Mouse (Mus musculus) left cerebral cortex, postnatal 10 days (tissue): ENCODE data around the gene Casr. TPM values are rescaled to one million over a fixed set of nuclear protein-coding genes. Genes with fewer than 3 reads are reported as not detected.

Experiments used
- DNase-seq, 2 experiments: peaks; one replicate each; pipeline ENCODE4 v3.0.0; 2021 to 2022; ENCODE audit warnings: low spot score in 2 of 2, mixed read lengths in 1 of 2; ENCODE audit errors: extremely low spot score in 1 of 2
- intact Hi-C: fragments of 180-260 bp; cut with DNase I; formaldehyde crosslinking; loops from one replicate; pipeline ENCODE4 v1.15.1; 2025
- total RNA-seq, 2 experiments: library from RNA; stranded (reverse); gene quantifications; 2 replicates each; pipeline ENCODE4 v1.2.3; 2021

Casr gene
- total RNA-seq, 2 experiments from 2014 or later: 2.4 to 3.1 TPM

DNA sequence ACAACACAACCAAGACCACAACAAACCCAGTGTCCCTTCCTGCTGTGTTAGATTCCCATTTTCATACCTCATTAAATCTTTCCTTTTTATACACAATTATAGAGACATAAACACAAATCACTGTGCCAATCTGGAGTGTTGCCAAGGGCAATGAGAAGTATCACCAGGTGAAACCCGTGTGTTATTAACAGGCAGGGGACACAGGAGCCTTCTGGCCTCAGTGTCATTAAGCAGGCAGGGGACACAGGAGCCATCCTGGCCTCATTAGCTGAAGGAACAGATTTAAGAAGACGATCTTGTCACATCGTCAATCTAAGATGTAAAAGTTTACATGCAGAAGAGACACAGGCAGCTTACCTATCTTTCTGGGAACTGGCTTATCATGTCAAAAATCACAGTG is 33.1 kb downstream of the Casr start:
- DNase-seq: no peak
- intact Hi-C loops: no loop called here

DNA sequence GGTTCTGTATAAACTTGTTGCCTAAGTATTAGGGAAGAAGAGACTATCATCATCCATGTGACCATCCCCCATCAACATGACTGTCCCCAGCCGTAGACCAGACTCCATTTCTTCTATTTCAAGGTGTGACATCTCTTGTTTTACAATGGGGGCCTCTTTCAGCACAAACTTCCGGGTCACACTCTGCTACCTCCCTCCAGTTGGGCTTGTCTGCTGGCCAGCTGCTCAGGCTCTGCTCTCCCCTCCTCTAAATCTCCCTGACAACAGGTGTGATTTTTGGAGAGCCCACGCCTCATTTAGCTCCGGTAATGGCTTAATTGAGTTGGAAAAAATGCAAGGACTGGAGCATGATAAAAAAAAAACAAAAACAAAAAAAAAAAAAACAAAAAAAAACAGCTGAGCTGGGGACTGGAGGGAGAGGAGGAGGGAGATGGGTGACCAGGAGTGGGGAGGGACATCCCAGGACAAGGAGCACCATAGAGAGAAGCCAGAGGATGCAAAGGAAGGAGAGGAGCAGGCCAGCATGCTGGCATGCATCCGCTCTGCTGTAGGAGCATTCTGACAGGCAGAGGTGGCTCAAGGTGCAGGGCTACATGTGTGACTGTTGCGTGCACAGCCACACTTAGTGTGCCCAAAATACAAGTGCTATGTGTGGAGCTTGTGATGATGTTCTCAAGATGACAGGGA is 35.2 kb downstream of the Casr start:
- intact Hi-C loops: no loop called here
- no peak for DNase-seq

DNA sequence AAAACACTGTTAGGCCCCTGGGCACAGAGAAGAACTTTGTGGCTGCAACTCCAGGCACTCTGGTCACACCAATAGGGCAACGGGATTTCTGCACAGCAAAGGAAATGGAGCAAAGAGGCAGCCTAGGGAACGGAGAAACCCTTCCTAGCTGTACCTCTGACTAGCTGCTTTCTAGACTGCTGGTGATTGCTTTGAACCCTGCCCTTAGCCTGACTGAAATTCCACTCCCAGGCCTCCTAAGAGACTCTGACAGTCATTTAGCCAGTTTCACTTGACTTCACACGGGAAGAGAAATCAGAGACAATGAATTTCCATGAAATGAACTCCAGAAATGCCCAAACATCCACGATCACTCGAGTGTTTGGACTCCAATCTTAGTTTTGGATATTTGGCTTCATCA is 38.8 kb downstream of the Casr start:
- intact Hi-C loops: no loop called here
- DNase-seq: no peak

DNA sequence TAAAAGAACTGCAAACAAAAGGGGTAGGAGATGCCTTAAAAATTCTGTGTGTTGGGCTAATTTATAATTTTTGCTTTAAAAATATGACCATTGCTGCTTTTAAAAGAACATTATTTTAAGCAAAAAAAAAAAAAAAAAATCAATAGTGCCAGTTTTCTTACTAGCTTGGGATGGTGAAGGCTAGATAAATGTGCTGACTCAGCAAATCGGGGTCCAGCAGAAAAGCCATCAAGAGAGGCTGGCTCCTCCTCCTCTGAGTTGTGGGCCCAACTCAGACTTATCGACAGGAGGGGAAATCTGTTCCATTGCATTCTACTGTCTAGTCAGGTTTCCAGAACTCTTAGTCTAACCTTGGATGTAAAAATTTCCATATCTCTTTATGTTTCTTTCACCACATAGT is 45.6 kb downstream of the Casr start:
- intact Hi-C loops: no loop called here
- no peak for DNase-seq

DNA sequence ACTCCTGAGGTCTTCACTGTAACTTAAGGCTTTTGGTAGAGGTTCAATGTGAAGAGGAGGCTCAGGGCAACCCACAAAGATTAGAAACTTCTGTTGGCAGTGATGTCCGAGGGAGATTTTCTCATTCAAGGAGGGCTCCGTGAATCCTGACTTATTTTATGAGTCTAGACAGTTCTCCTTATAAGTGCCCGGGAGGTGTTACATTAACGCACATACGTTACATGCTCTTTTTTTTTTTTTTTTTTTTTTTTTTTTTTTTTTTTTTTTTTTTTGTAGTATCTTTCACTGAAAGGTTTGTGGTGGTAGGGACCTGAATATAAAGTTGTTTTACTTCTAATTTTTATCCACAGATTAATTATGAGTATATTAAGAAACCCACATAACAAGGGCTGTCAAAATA is 54.6 kb downstream of the Casr start:
- intact Hi-C loops: no loop called here
- no peak for DNase-seq

DNA sequence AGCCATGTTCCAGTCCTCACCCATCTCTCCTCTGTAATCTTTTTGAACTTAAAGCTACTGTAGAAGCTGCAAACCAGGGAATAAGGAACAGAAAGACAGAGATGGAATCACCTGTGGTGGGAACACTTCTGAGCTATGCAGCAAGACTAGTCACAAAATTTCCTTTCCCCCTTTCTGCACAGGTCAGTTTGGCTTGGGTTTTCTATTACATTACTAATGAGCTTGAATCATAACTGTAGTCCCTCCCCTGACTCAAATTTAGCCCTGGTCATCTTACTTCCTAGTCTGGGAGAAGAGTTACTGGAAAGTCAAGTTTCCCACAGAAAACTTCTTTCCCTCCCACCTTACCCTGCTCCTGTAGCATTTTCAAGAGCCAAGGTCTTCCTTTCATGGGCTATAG is 55.1 kb downstream of the Casr start:
- intact Hi-C loops: no loop called here
- no peak for DNase-seq

DNA sequence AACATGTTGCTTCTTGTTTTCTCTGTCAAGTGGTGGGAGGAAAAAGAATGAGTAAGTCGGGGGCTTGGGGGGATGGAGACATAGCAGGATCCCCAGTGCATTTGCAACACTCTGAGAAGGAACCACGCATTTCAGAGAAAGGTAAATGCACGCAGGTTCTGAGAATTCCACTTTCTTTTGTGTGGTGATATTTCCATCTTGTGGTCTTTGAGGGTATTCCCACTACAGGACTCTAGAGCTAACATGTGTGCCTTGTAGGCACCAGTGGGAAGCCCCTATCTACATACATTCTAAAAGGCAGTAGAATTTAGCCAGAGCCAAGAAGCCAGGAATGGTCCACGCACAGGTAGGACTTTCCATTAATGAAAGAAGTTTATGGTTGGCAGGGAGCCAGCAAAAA is 56.0 kb downstream of the Casr start:
- intact Hi-C loops: no loop called here

DNA sequence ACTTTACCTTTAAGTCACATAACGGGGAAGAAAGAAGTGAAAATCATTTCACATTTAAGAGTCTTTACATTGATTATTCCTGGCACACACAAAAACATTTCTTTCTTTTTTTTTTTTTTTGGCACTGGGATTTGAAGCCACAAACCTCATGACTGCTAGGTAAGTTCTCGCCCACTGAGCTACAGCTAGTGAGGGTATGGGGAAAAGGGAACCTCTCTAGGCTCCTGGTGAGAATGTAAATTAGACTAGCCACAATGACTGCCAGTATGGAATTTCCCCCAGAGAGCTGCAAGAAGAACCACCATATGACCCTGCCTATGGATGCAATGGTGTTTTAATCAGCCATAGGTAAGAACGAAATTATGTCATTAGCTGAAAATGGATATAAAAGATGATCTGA is 56.8 kb downstream of the Casr start:
- intact Hi-C loops: no loop called here
- no peak for DNase-seq

More for the DNA sequence above, 56.0 kb downstream of the Casr start:
- DNase-seq: no peak

DNA sequence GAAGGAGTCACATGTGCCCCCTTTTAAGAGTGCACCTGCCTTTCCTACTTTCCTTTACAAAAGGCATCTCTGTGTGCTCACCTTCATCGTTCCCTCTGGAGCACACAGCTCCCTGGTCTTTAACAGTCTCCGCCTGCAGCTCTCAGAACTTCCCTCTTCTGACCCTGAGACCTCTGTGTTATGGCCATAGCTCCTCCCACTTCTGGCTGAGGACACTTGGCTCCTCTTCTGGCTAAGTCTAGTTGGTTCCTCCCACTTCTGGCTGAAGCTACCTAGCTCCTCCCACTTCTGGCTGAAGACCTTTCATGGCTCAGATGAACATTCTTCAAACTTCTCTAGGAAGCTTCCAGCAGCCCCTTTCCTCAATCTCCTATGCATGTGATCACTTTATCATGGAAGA is 59.7 kb downstream of the Casr start:
- DNase-seq: no peak
- intact Hi-C loops: no loop called here

DNA sequence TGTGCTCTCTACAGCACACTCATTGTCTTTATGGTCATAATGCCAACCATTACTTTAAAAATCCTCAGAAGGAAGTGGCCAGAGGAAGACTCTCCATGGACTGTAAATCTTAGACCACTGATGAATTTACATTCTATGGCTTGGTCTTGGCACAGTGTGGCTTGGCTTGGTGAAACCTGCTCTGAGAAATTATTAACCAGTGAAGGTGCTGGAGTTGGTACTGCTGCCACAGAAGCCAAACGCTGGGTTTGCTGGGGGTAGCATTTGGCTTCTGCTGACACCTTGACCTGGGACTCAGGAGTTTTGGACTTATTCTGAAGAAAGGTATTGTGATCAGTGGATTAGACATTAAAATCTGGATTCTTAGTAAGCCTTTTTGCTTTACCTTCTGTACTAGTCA is 69.5 kb downstream of the Casr start:
- intact Hi-C loops: no loop called here
- no peak for DNase-seq

DNA sequence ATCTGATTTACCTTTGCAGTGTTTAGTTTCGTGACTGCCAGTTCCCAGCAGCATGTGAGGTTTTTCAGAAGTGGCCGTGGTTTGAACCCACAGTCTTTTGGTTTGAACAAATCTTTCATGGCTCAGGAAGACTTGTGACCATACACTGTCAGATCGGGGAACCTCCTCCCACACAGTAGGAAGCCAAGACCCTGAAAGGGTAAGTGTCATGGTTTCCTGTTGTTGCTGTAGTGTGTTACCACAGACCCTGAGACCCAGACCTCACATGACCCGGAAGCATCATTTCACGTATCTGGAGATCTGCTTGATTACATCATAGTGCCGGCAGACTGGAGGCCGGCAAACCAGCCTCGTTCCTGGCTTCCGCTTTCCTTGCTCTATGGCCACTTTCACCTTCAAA is 85.1 kb downstream of the Casr start:
- no peak for DNase-seq
- intact Hi-C loops: no loop called here

DNA sequence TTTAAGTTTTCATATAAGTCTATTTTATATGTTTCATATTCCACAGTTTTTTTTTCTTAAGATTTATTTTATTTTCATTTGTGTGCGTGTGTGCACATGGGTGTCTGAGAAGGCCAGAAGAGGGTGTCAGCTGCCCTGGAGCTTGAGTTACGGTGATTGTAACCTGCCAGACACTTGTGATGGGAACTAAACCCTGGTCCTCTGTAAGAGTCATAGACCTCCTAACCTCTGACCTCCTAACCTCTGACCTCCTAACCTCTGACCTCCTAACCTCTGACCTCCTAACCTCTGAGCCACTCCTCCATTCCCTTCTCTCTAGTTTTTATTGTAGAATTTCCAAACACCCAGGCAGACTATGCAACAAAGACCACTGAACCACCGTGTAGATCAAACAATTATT is 86.4 kb downstream of the Casr start:
- intact Hi-C loops: no loop called here
- no peak for DNase-seq

DNA sequence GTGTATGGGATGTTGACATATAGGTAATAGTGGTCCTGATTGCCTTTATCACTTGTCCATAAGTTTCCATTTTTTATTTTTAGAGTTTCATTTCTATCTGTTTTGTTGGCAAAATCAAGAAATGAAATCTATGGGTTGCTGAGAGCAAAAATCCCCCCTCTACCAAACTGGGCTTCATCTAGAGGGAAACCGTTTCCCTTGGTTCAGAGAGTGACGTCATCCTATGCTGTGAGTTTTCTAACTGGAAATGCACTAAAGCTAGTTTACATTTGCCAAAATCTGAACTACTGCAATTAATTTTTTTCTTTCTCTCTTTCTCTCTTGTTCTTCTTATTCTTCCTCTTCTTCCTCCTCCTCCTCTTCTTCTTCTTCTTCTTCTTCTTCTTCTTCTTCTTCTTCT is 87.1 kb downstream of the Casr start:
- intact Hi-C loops: loop anchor here (5.0 kb wide), 2 partner anchors 147 to 247 kb away; no protein-coding TSS in a partner anchor

DNA sequence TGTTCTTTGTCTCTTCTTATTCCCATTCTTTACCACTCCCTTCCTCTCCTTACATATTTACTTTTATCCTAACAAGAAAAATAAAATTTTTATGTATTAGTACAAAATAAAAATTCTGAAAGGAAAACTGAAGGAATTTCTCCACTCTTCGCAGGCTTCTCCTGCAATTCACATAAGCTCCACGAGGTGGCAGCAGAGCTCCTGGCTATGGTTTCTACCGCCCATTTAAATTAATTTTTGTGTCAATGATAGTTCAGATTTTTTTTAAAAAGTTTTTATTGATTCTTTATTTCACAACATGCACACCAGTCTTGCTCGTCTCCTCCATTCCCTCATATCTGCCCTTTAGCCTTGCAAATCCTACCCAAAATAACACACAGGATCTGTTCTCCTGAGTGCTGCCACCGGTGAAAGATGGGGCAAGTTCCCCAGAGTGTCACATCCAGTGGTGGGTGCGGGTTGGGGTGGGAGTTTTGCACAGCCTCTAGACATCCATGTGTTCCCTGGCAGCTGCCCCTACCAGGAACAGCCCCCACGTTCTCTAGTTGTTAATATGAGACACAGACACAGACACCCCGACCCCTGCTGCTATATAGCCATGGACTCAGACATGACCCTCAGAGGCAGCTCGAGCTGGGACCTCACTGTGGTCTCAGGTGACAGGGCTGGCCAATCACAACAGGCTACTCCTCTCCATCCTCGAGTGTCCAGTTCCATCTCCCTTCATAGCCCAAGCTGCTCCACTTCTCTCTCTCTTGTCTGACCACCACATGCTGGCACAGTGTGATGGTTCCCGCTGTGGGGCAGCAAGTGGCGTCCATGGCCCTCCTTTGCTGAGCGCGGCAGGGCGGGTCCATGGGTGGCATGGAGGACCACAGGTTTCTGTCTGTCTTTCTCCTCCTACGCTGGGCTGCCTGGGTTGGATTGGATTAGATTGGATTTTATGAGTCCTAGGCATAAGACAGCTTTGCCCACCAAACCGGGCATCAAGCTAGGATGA is 88.4 kb downstream of the Casr start:
- intact Hi-C loops: loop anchor here (2.0 to 5.0 kb wide), 3 partner anchors 149 to 343 kb away; no protein-coding TSS in a partner anchor
- DNase-seq: no peak

More for the DNA sequence above, 87.1 kb downstream of the Casr start:
- no peak for DNase-seq

DNA sequence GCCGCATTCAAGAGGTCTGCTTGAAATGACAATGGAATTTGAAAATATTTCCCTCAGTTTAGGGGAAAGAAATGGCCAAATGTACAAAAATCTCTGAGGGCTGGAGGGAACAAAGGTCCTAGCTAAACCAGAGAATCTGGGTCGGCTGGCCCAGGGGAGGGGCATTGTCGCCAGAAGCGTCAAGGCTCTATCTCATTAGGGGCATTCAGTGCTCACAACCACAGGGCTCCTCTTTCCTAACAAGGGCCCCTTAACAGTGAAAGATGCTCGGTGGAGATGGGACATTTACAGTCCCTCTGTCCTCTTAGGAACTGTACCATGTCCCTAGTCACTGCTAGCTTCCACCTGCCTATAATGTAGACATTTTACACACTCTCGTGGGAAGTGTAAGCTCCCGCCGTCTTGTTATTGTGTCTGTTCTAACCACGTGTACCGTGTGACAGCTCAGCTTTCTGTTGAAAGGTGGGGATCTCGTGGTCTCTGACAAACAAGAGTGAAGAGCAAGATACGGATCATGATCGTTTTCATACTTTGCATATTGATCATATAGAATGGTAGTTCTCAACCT is 90.8 kb downstream of the Casr start:
- no peak for DNase-seq
- intact Hi-C loops: loop anchor here (5.0 kb wide), 2 partner anchors 151 to 251 kb away; no protein-coding TSS in a partner anchor

DNA sequence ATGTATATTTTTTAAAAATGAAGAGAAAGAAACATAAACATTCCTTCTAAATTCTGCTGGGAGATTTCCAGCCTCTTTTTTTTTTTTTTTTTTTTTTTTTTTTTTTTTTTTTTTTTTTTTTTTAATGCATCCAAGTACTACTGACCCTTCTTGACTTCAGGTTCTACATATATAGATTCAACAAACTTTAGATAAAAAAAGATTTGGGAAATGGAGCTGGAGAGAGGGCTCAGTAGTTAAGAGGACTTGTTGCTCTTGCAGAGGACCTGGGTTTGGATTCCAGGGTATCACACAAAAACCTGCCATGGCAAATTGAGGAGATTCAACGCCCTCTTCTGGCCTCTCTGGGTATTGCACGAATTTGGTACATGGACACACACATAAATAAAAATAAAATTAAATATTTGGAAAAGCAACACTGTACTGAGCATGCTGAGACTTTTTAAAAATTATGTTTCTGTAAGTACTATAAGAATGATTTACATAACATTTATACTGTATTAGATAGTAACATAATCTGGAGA is 91.9 kb downstream of the Casr start:
- intact Hi-C loops: loop anchor here (5.0 kb wide), 2 partner anchors 152 to 252 kb away; no protein-coding TSS in a partner anchor

DNA sequence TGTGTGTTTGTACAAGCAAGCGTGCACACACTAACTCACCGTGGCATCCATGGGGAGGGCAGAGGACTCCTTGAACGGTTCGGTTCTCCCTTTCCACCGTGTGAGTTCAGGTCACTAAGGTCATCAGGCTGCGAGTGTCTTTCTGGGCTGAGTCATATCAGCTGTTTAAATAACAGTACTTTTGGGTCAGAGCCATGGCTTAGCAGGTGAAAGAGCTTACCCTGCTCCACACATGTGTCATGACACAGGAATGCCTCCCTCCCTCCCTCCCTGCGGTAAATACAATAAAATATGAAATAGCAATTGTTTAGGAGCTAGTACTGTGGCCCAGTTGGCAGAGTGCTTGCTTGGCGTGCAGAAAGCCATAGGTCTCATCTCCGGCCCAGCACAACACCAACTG is 92.6 kb downstream of the Casr start:
- intact Hi-C loops: no loop called here
- no peak for DNase-seq

More for the DNA sequence above, 91.9 kb downstream of the Casr start:
- DNase-seq: no peak

DNA sequence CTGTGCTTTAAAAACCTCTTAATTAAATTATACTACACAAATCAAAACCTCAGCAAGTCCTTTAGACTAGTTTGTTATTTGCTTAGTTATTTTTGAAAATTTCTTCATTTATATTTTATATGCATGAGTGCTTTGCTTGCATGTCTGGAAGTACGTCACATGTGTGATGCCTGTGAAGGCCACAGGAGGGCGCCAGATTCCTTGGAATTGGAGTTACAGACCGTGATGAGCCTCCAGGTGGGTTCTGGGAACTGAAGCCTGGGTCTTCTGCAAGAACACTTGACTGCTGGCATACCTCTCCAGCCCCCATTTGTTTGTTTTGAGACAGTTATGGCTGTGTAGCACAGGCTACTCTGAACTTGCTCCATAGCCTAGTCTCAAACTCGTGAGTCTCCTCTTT is 93.1 kb downstream of the Casr start:
- intact Hi-C loops: no loop called here
- DNase-seq: no peak

DNA sequence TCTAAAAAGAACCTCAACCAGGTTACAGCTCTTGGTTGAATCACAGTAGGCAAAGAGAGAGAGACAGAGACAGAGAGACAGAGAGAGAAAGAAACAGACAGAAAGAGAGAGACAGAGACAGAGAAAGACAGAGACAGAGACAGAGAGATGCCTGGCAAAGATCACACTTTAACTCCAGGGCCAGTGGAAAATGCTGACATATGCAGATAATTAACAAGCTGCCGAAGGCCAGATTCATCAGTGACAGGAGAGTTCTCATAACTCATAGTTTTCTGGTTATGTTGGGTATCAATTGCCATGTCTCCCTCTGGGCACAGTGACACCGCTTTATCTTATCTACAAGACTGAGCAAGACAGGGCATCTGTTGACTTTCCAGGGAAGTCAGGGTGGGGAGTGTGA is 94.0 kb downstream of the Casr start:
- intact Hi-C loops: no loop called here
- DNase-seq: no peak
